Mouse (Mus musculus): ENCODE results near the gene Ly6g6c. TPM values are rescaled to one million over a fixed set of nuclear protein-coding genes. Genes with fewer than 3 reads are reported as not detected.

The Ly6g6c gene
- polyA plus RNA-seq, 1 experiment, result 146 TPM

GRCm38 (mm10) chr17:35077786-35078233 lies 12.6 kb downstream of the Ly6g6c start, which contains the start of gene Ly6g6d:
Gene Ly6g6d (minus strand): TSS chr17:35078065.
- H3K36me3 ChIP-seq (ENCODE audit: control insufficient read depth, insufficient read depth, low read length), result no peaks in the 10 kb centered on the region
- H3K4me1 ChIP-seq (ENCODE audit: control insufficient read depth, insufficient read depth, low read length), result peaks cover 4% of the 10 kb centered on the region
- peak within 1 kb of the TSS; percentile 44 for H3K27ac ChIP-seq (ENCODE audit: control insufficient read depth, insufficient read depth, low read depth, low read length)
- H3K27me3 ChIP-seq (ENCODE audit: control insufficient read depth, insufficient read depth, low read length), result no peaks in the 10 kb centered on the region
- H3K4me3 ChIP-seq (ENCODE audit: control insufficient read depth, low read depth, low read length), result no peak within 1 kb of the TSS
- TF ChIP-seq CTCF (IDR thresholded peaks at IDR 0.05; ENCODE audit: control insufficient read depth, insufficient read depth, insufficient replicate concordance, low read depth, low read length) (peak; percentile 43; the same call in 1 of the 2 replicates), POLR2A (IDR thresholded peaks at IDR 0.05; ENCODE audit: control insufficient read depth, low read depth, low read length) (no peak)

- Histone ChIP-seq H3K4me1 (ENCODE audit: control insufficient read depth, insufficient read depth, low read length) (peaks cover 2% of the 10 kb centered on the region), H3K36me3 (ENCODE audit: control insufficient read depth, insufficient read depth, low read length) (no peaks in the 10 kb centered on the region)
- TF ChIP-seq POLR2A (IDR thresholded peaks at IDR 0.05; ENCODE audit: control insufficient read depth, low read depth, low read length) (no peak), CTCF (IDR thresholded peaks at IDR 0.05; ENCODE audit: control insufficient read depth, insufficient read depth, insufficient replicate concordance, low read depth, low read length) (no peak)
Observed at GRCm38 (mm10) chr17:35079778-35080177, 14.6 kb downstream of the Ly6g6c start.

GRCm38 (mm10) chr17:35080248-35080647 lies 15.1 kb downstream of the Ly6g6c start:
- TF ChIP-seq CTCF (IDR thresholded peaks at IDR 0.05; ENCODE audit: control insufficient read depth, insufficient read depth, insufficient replicate concordance, low read depth, low read length) (no peak), POLR2A (IDR thresholded peaks at IDR 0.05; ENCODE audit: control insufficient read depth, low read depth, low read length) (no peak)
- H3K27ac ChIP-seq (ENCODE audit: control insufficient read depth, insufficient read depth, low read depth, low read length), result no peak overlapping the region
- H3K4me3 ChIP-seq (ENCODE audit: control insufficient read depth, low read depth, low read length), result no peak overlapping the region
- H3K27me3 ChIP-seq (ENCODE audit: control insufficient read depth, insufficient read depth, low read length), result no peaks in the 10 kb centered on the region
- H3K36me3 ChIP-seq (ENCODE audit: control insufficient read depth, insufficient read depth, low read length), result no peaks in the 10 kb centered on the region
- H3K4me1 ChIP-seq (ENCODE audit: control insufficient read depth, insufficient read depth, low read length), result peaks cover 2% of the 10 kb centered on the region

More at GRCm38 (mm10) chr17:35079778-35080177, 14.6 kb downstream of the Ly6g6c start:
- H3K4me3 ChIP-seq (ENCODE audit: control insufficient read depth, low read depth, low read length), result no peak overlapping the region
- H3K27ac ChIP-seq (ENCODE audit: control insufficient read depth, insufficient read depth, low read depth, low read length), result no peak overlapping the region
- no peaks in the 10 kb centered on the region for H3K27me3 ChIP-seq (ENCODE audit: control insufficient read depth, insufficient read depth, low read length)

- peaks cover 2% of the 10 kb centered on the region for H3K4me1 ChIP-seq (ENCODE audit: control insufficient read depth, insufficient read depth, low read length)
Observed at GRCm38 (mm10) chr17:35080710-35081109, 15.5 kb downstream of the Ly6g6c start.

GRCm38 (mm10) chr17:35082841-35083576 lies 17.8 kb downstream of the Ly6g6c start:
- peaks cover 2% of the 10 kb centered on the region; the same call in 1 of the 2 replicates for H3K4me1 ChIP-seq (ENCODE audit: control insufficient read depth, insufficient read depth, low read length)
- no peak overlapping the region for H3K4me3 ChIP-seq (ENCODE audit: control insufficient read depth, low read depth, low read length)
- no peaks in the 10 kb centered on the region for H3K27me3 ChIP-seq (ENCODE audit: control insufficient read depth, insufficient read depth, low read length)
- TF ChIP-seq POLR2A (IDR thresholded peaks at IDR 0.05; ENCODE audit: control insufficient read depth, low read depth, low read length) (no peak), CTCF (IDR thresholded peaks at IDR 0.05; ENCODE audit: control insufficient read depth, insufficient read depth, insufficient replicate concordance, low read depth, low read length) (no peak)
- no peak overlapping the region for H3K27ac ChIP-seq (ENCODE audit: control insufficient read depth, insufficient read depth, low read depth, low read length)
- no peaks in the 10 kb centered on the region for H3K36me3 ChIP-seq (ENCODE audit: control insufficient read depth, insufficient read depth, low read length)

More at GRCm38 (mm10) chr17:35080710-35081109, 15.5 kb downstream of the Ly6g6c start:
- no peaks in the 10 kb centered on the region for H3K36me3 ChIP-seq (ENCODE audit: control insufficient read depth, insufficient read depth, low read length)
- H3K27me3 ChIP-seq (ENCODE audit: control insufficient read depth, insufficient read depth, low read length), result no peaks in the 10 kb centered on the region
- no peak overlapping the region for H3K27ac ChIP-seq (ENCODE audit: control insufficient read depth, insufficient read depth, low read depth, low read length)
- no peak for TF ChIP-seq POLR2A (IDR thresholded peaks at IDR 0.05; ENCODE audit: control insufficient read depth, low read depth, low read length)
- no peak for TF ChIP-seq CTCF (IDR thresholded peaks at IDR 0.05; ENCODE audit: control insufficient read depth, insufficient read depth, insufficient replicate concordance, low read depth, low read length)
- H3K4me3 ChIP-seq (ENCODE audit: control insufficient read depth, low read depth, low read length), result no peak overlapping the region

- no peaks in the 10 kb centered on the region for H3K27me3 ChIP-seq (ENCODE audit: control insufficient read depth, insufficient read depth, low read length)
- H3K4me3 ChIP-seq (ENCODE audit: control insufficient read depth, low read depth, low read length), result no peak overlapping the region
Observed at GRCm38 (mm10) chr17:35083929-35084497, 18.8 kb downstream of the Ly6g6c start.

GRCm38 (mm10) chr17:35085208-35085865 lies 20.1 kb downstream of the Ly6g6c start, which contains the start of gene Ly6g6f:
Gene Ly6g6f (minus strand): TSS chr17:35085610.
- H3K4me1 ChIP-seq (ENCODE audit: control insufficient read depth, insufficient read depth, low read length), result peaks cover 4% of the 10 kb centered on the region; the same call in 1 of the 2 replicates
- no peaks in the 10 kb centered on the region for H3K27me3 ChIP-seq (ENCODE audit: control insufficient read depth, insufficient read depth, low read length)
- no peak within 1 kb of the TSS for H3K4me3 ChIP-seq (ENCODE audit: control insufficient read depth, low read depth, low read length)
- H3K27ac ChIP-seq (ENCODE audit: control insufficient read depth, insufficient read depth, low read depth, low read length), result no peak within 1 kb of the TSS
- no peaks in the 10 kb centered on the region for H3K36me3 ChIP-seq (ENCODE audit: control insufficient read depth, insufficient read depth, low read length)
- no peak for TF ChIP-seq CTCF (IDR thresholded peaks at IDR 0.05; ENCODE audit: control insufficient read depth, insufficient read depth, insufficient replicate concordance, low read depth, low read length)

More at GRCm38 (mm10) chr17:35083929-35084497, 18.8 kb downstream of the Ly6g6c start:
- Histone ChIP-seq H3K36me3 (ENCODE audit: control insufficient read depth, insufficient read depth, low read length) (no peaks in the 10 kb centered on the region), H3K27ac (ENCODE audit: control insufficient read depth, insufficient read depth, low read depth, low read length) (no peak overlapping the region), H3K4me1 (ENCODE audit: control insufficient read depth, insufficient read depth, low read length) (peaks cover 2% of the 10 kb centered on the region; the same call in 1 of the 2 replicates)
- TF ChIP-seq CTCF (IDR thresholded peaks at IDR 0.05; ENCODE audit: control insufficient read depth, insufficient read depth, insufficient replicate concordance, low read depth, low read length) (no peak), POLR2A (IDR thresholded peaks at IDR 0.05; ENCODE audit: control insufficient read depth, low read depth, low read length) (no peak)
